Mouse (Mus musculus): Measurements from ENCODE around the gene Slc44a4.
"Not testable (repeated sequence)": the region's sequence is repeated elsewhere in the genome, so short reads cannot be mapped to it uniquely, and the experiment has no call there.

- TF ChIP-seq CTCF, EP300 (IDR thresholded peaks at IDR 0.05; ENCODE audit: low read depth): not testable (repeated sequence)
Observed at GRCm38 (mm10) chr17:34900826-34901225, 13.4 kb upstream of the Slc44a4 start.

All from liver, postnatal 0 days (tissue).